Mouse (Mus musculus): ENCODE measurements around the gene Ube2h. TPM values are rescaled to one million over a fixed set of nuclear protein-coding genes. Genes with fewer than 3 reads are reported as not detected.

Gene Ube2h
- polyA plus RNA-seq, 1 experiment from 2014 or later, result 42.3 TPM

DNA sequence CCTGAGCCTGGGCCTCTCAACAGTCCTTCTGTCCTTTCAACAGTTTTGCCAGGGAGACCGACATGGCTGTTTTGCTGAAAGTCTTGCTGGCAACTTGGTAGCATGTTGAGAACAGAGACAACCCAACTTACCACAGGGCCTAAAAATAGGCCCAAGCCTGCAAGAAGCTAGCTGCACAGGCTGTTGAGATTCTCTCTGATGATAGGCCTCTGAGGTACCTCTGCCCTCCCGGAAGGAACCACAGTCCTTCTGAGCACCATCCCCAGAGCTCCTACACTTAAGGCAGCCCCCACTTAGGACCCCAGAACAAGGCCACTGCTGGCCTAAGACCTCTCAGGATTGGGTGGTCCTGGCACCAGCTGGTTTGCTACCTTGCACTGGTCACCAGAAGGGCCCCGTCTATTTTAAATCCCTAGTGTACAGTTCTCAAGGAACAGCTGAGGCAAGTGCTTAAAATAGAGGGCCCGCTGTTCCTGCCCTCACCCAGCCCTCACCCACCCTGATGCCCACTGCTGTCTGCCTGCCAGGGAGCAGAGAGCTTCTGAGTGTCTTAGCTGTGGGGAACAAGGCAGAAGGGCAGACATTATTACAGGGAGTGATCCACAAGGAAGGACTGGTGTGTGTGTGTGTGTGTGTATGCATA lies 36.0 kb upstream of the Ube2h start:
- no peak overlapping the region for H3K9ac ChIP-seq
- no peaks in the 10 kb centered on the region for H3K9me3 ChIP-seq (ENCODE audit: low read depth, low read length)
- H3K4me3 ChIP-seq (ENCODE audit: low read depth, low read length), result no peak overlapping the region
- H3K4me2 ChIP-seq, result no peak overlapping the region
- no peaks in the 10 kb centered on the region for H3K36me3 ChIP-seq (ENCODE audit: insufficient read depth)
- 70% methylated on average over 4 of the region's 4 CpGs for WGBS
- ATAC-seq (ENCODE audit: insufficient read depth) (no peak), DNase-seq (no peak)
- no peak overlapping the region for H3K27ac ChIP-seq (ENCODE audit: low read depth)
- H3K4me1 ChIP-seq (ENCODE audit: insufficient read depth), result no peaks in the 10 kb centered on the region
- TF ChIP-seq CTCF (IDR thresholded peaks at IDR 0.05; ENCODE audit: low read depth), result no peak
- no peaks in the 10 kb centered on the region for H3K27me3 ChIP-seq (ENCODE audit: insufficient read depth, low read length)

DNA sequence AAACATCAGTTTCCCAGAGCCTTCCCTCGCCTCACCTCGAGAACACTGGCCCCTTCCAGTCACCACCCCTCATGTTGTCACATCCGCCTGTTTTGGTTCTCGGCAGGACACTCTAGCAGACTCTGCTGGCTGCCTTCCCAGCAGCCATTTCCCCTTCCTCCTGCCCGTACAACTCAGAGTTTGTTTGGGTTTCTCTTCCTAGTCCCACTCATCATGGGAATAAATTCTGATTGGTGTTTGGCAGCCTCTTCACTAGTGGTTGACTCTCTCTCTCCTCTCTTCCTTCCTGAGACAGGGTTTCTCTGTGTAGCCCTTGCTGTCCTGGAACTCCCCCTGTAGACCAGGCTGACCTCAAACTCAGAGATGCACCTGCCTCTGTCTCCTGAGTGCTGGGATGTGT lies 32.6 kb upstream of the Ube2h start:
- H3K4me3 ChIP-seq (ENCODE audit: low read depth, low read length), result no peak overlapping the region
- ATAC-seq (ENCODE audit: insufficient read depth) (peak; percentile 87), DNase-seq (peak; percentile 93)
- no peaks in the 10 kb centered on the region for H3K4me1 ChIP-seq (ENCODE audit: insufficient read depth)
- no peak overlapping the region for H3K9ac ChIP-seq
- peak overlapping the region; percentile 39; the same call in 1 of the 2 replicates for H3K27ac ChIP-seq (ENCODE audit: low read depth)
- 5% methylated on average over 5 of the region's 5 CpGs for WGBS
- no peaks in the 10 kb centered on the region for H3K9me3 ChIP-seq (ENCODE audit: low read depth, low read length)
- H3K36me3 ChIP-seq (ENCODE audit: insufficient read depth), result no peaks in the 10 kb centered on the region
- H3K4me2 ChIP-seq, result peak overlapping the region; percentile 24; the same call in 1 of the 2 replicates
- peak; percentile 22; the same call in 1 of the 2 replicates for TF ChIP-seq CTCF (IDR thresholded peaks at IDR 0.05; ENCODE audit: low read depth)
- no peaks in the 10 kb centered on the region for H3K27me3 ChIP-seq (ENCODE audit: insufficient read depth, low read length)

DNA sequence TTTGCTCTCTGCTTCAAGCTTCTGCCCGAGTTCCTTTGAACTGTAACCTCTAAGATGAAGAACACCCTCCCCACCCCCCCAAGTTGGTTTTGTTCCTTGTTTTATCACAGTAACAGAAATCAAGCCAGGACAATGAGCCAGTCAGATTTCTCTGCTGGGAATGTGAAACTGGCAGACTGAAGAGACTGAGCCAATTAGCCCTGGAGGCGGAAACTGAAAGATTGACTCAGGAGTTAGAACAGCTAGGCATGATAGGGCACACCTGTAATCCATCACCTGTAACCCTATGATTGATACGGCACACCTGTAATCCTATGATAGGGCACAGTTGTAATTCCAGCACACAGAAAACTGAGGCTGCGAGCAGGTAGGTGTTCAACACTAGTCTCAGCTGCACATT lies 27.9 kb upstream of the Ube2h start:
- Histone ChIP-seq H3K4me3 (ENCODE audit: low read depth, low read length) (no peak overlapping the region), H3K4me2 (no peak overlapping the region), H3K36me3 (ENCODE audit: insufficient read depth) (no peaks in the 10 kb centered on the region), H3K9ac (no peak overlapping the region), H3K27ac (ENCODE audit: low read depth) (peak overlapping the region; percentile 44; the same call in 1 of the 2 replicates), H3K4me1 (ENCODE audit: insufficient read depth) (no peaks in the 10 kb centered on the region), H3K27me3 (ENCODE audit: insufficient read depth, low read length) (no peaks in the 10 kb centered on the region), H3K9me3 (ENCODE audit: low read depth, low read length) (no peaks in the 10 kb centered on the region)
- ATAC-seq (ENCODE audit: insufficient read depth) (no peak), DNase-seq (peak; percentile 50)
- 44% methylated on average over 4 of the region's 4 CpGs for WGBS
- no peak for TF ChIP-seq CTCF (IDR thresholded peaks at IDR 0.05; ENCODE audit: low read depth)

DNA sequence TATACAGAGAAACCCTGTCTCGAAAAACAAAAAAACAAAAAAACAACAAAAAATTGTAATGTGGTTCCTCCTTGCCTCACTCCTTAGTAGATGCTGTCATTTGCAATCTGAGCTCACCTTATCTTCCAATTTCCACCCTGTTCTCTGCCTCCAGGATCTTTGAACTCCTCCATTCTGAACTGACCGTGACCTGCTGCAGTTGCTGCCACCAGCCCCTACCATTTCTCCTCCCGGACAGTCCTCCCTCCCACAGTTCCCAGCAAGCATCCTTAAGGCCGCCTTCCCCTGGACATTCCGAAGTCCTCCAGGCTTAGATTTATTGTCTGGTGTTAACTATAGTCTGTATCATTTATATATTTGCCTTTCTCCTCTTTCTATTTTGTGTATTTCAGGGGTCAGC lies 26.4 kb upstream of the Ube2h start:
- WGBS, result 59% methylated on average over 5 of the region's 5 CpGs
- no peaks in the 10 kb centered on the region for H3K36me3 ChIP-seq (ENCODE audit: insufficient read depth)
- no peak overlapping the region for H3K4me3 ChIP-seq (ENCODE audit: low read depth, low read length)
- no peak for DNase-seq
- no peaks in the 10 kb centered on the region for H3K4me1 ChIP-seq (ENCODE audit: insufficient read depth)
- no peak for TF ChIP-seq CTCF (IDR thresholded peaks at IDR 0.05; ENCODE audit: low read depth)
- ATAC-seq (ENCODE audit: insufficient read depth), result no peak
- H3K4me2 ChIP-seq, result no peak overlapping the region
- no peaks in the 10 kb centered on the region for H3K9me3 ChIP-seq (ENCODE audit: low read depth, low read length)
- H3K9ac ChIP-seq, result no peak overlapping the region
- no peak overlapping the region for H3K27ac ChIP-seq (ENCODE audit: low read depth)
- H3K27me3 ChIP-seq (ENCODE audit: insufficient read depth, low read length), result no peaks in the 10 kb centered on the region

DNA sequence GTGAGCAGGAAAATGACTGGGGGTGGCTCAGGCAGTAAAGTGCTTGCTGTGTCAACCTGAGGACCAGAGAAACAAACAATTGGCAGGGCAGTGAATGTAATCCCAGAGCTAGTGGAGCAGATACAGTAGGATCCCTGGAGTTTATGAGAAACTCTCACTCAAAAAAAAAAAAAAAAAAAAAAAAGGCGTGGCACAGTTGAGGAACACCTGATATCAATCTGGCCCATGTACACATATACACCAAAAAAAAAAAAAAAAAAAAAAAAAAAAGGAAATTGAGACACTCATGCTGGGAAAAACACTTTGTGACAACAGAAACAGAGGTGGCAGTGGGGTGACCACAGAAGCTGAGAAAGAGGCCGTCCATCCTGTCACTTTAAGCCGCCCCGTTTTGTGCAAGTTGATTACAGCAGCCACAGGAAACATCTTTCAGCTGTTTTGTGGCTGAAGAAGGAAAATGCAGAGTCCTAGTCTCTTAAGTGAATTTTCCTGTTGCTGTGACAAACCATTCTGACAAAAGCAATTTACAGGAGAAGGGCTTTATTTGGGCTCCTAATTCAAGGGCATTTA lies 21.7 kb upstream of the Ube2h start:
- WGBS, result 41% methylated on average over 4 of the region's 4 CpGs
- no peaks in the 10 kb centered on the region for H3K27me3 ChIP-seq (ENCODE audit: insufficient read depth, low read length)
- no peak overlapping the region for H3K4me2 ChIP-seq
- DNase-seq (peak; percentile 38), ATAC-seq (ENCODE audit: insufficient read depth) (no peak)
- TF ChIP-seq CTCF (IDR thresholded peaks at IDR 0.05; ENCODE audit: low read depth), result no peak
- H3K9me3 ChIP-seq (ENCODE audit: low read depth, low read length), result no peaks in the 10 kb centered on the region
- H3K36me3 ChIP-seq (ENCODE audit: insufficient read depth), result no peaks in the 10 kb centered on the region
- H3K4me3 ChIP-seq (ENCODE audit: low read depth, low read length), result no peak overlapping the region
- no peaks in the 10 kb centered on the region for H3K4me1 ChIP-seq (ENCODE audit: insufficient read depth)
- H3K27ac ChIP-seq (ENCODE audit: low read depth), result peak overlapping the region; percentile 52; the same call in 1 of the 2 replicates
- no peak overlapping the region for H3K9ac ChIP-seq

DNA sequence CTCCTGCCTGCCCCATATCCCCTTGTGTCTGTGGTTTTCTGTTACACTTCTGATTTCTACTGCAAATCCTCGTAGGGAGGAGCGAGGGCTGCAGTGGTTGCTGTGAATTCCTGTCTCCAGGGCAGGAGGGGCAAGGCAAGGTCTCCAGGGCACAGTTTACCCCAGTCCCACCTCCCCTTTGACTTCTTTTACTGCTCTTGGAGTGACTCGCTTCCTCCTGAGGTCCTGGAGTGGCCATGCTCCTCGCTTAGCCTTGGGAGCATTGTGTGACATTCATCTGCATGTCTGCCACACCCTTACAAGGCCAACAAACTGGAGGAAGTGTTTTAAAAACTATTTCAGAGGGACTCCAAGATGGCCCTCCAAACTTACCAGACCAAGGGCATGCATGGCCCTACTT lies 16.7 kb upstream of the Ube2h start:
- ATAC-seq (ENCODE audit: insufficient read depth), result no peak
- H3K27ac ChIP-seq (ENCODE audit: low read depth), result no peak overlapping the region

DNA sequence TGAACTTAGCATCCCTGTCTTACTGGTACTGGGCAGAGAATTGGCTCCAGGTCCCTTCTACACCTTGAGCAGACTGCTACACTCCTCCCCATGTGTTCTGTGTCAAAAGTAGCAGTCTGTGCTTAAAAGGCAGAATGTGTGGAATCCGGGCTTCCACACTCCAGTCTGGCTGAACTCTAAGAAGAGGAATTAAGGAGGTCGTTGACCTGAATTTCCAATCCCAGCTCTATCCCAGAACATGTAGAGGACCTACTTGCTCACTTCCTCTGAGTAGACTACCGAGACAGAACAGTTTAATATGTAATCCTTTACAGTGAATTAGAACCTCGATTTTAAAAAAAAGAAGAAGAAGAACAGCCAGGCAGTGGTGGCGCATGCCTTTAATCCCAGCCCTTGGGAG lies 14.9 kb upstream of the Ube2h start:
- ATAC-seq (ENCODE audit: insufficient read depth), result no peak
- TF ChIP-seq CTCF (IDR thresholded peaks at IDR 0.05; ENCODE audit: low read depth), result no peak
- Histone ChIP-seq H3K36me3 (ENCODE audit: insufficient read depth) (no peaks in the 10 kb centered on the region), H3K4me3 (ENCODE audit: low read depth, low read length) (no peak overlapping the region), H3K27ac (ENCODE audit: low read depth) (no peak overlapping the region), H3K4me2 (no peak overlapping the region), H3K9me3 (ENCODE audit: low read depth, low read length) (no peaks in the 10 kb centered on the region), H3K4me1 (ENCODE audit: insufficient read depth) (no peaks in the 10 kb centered on the region), H3K27me3 (ENCODE audit: insufficient read depth, low read length) (no peaks in the 10 kb centered on the region), H3K9ac (no peak overlapping the region)
- no peak for DNase-seq
- WGBS, result 70% methylated on average over 5 of the region's 5 CpGs

More for the DNA sequence above, 16.7 kb upstream of the Ube2h start:
- H3K9ac ChIP-seq, result no peak overlapping the region
- no peak for DNase-seq
- no peaks in the 10 kb centered on the region for H3K27me3 ChIP-seq (ENCODE audit: insufficient read depth, low read length)
- no peak overlapping the region for H3K4me3 ChIP-seq (ENCODE audit: low read depth, low read length)
- no peak overlapping the region for H3K4me2 ChIP-seq
- 47% methylated on average over 4 of the region's 4 CpGs for WGBS
- H3K4me1 ChIP-seq (ENCODE audit: insufficient read depth), result no peaks in the 10 kb centered on the region
- H3K36me3 ChIP-seq (ENCODE audit: insufficient read depth), result no peaks in the 10 kb centered on the region
- H3K9me3 ChIP-seq (ENCODE audit: low read depth, low read length), result no peaks in the 10 kb centered on the region
- TF ChIP-seq CTCF (IDR thresholded peaks at IDR 0.05; ENCODE audit: low read depth), result no peak

All from lung, embryonic 14.5 days (tissue).